Mouse (Mus musculus): ENCODE results near the gene Ccdc158.
A peak's percentile ranks its signal among the peaks of the same experiment; 100 is the strongest.

Gene Ccdc158

DNA sequence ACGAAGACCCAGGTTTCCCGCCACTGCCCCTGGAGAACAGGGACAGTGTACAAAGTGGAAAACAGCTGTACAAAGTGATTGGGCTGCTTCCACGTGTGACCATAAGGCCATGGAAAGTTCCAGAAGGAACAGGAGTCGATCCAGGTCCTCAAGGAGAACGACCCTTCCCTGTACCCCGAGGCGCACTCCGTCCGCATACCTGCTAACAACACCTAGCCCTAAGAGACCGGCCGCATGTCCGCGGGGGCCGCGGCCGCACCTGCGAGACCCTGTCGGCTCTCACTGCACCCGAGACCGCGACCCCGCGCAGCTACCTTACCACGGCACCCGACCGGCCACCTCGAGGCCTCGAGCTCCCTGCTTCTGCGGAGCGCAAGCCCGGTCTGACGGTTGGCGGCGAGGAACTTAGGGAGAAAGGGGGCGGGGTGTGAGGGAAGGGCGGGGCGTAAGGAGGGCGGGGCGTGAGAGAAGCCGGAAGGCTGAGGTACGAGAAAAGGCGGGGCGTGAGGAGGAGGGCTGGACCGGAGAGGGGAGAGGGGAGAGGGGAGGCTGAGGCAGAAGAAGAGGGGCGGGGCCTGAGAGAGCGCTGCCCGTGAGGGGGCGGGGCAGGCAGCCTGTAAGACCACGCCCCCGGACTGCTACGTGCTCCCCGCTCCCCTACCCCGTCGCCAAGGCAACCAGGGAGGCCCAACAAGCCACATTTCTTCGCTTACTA, at the start of gene Ccdc158:
Ccdc158 (minus strand) TSS at position 413 of the 715 bp plus-strand sequence.
- DNase-seq (ENCODE audit: low spot score) = peak; percentile 93

DNA sequence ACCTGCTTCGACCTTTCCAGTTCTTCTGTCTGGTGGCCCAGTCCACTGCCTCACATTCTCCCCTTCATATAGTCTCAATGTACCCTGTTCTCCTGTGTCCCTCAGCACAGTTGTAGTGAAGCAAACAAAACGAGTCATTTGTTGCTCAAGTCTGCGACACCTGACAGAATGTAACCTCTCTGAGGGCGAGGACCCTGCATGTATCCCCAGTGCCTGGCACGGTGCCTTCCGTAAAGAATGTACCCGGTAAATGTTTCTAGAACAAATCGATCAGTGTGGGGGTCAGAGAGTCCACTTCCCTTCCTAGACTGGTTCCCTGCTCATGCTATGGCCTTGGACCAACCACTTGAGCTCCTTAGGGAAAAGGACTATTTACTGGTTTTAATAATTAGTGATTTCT, 46.5 kb upstream of the Ccdc158 start:
- no peak for DNase-seq (ENCODE audit: low spot score)

DNA sequence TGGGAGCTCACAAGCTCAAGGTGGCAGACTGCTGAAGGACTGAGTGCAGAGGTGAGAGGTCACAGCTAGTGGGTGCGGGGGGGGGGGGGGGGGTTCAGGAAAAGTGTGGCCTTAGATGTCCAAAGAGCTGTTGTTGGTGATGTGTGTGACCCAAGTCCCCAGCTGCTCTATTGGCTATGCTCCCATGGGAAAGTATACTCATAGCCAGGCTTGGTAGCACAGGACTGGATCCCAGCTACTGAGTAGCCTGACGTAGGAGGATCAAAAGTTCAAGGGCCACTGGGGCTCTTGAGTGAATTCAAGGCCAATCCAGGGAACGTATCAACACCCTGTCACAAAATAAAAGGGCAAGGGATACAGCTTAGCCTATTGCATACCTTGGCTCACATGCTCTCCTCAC, 43.8 kb upstream of the Ccdc158 start:
- no peak for DNase-seq (ENCODE audit: low spot score)

GRCm38 (mm10) chr5:92717666-92718360, 42.7 kb upstream of the Ccdc158 start:
- DNase-seq (ENCODE audit: low spot score) = no peak

- no peak for DNase-seq (ENCODE audit: low spot score)
Observed at GRCm38 (mm10) chr5:92715890-92716289, 40.8 kb upstream of the Ccdc158 start.

DNA sequence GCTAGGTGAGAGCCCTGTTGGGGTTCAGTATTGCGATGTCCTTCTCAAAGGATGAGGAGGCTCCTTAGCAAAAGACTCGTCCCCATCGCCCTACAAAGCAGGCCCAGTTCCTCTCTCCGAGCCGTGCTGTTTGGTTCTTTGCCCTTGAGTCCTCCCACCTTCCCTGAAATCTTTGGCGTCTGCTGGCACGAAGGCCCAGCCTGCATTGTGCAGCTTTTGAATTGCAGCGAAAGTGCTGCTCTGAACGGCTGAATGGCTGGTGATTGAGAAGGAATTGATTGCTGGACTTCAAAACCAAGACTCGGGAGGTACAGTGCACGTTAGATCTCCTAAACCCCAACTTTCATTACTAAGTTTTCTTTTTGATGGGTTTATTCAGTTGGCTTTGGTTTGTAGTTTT, 40.2 kb upstream of the Ccdc158 start:
- no peak for DNase-seq (ENCODE audit: low spot score)

DNA sequence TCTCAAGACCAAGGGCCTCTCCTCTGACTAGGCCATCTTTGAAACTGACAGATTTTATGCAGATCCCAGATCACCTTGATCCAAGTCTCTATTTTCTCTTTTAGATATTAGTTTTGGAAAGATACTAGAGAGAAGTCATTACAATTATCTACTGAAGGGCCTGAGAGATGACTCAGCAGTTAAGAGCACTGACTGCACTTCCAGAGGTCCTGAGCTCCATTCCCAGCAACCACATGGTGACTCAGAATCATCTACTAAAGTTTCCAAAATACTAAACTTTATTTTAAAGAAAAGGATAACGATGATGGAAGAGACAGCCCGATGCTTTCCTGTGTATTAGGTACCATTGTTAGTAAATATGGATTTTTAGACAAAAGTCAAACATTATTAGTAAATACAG, 39.8 kb upstream of the Ccdc158 start:
- no peak for DNase-seq (ENCODE audit: low spot score)

GRCm38 (mm10) chr5:92712621-92713395, 37.7 kb upstream of the Ccdc158 start:
- no peak for DNase-seq (ENCODE audit: low spot score)

- no peak for DNase-seq (ENCODE audit: low spot score)
Observed at GRCm38 (mm10) chr5:92711666-92712290, 36.7 kb upstream of the Ccdc158 start.

DNA sequence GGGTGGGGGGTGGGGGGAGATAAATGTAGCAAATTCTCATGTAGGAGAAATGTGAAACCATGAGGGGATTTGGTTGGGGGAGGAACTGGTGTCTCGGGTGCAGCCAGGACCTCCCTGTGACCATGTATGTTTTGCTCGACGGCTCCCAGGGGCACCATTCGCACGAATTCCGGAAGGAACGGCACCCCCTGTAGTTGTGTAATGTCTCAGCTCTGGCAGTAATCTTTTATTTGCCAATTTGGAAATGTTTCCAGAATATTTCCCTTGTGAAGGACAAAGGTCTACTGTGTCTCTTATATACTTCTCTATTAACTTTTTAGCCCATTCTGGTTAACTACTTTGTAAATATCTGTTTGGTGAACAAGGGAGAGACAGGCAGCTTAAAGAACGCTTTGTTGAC, 35.7 kb upstream of the Ccdc158 start:
- DNase-seq (ENCODE audit: low spot score) = no peak

DNA sequence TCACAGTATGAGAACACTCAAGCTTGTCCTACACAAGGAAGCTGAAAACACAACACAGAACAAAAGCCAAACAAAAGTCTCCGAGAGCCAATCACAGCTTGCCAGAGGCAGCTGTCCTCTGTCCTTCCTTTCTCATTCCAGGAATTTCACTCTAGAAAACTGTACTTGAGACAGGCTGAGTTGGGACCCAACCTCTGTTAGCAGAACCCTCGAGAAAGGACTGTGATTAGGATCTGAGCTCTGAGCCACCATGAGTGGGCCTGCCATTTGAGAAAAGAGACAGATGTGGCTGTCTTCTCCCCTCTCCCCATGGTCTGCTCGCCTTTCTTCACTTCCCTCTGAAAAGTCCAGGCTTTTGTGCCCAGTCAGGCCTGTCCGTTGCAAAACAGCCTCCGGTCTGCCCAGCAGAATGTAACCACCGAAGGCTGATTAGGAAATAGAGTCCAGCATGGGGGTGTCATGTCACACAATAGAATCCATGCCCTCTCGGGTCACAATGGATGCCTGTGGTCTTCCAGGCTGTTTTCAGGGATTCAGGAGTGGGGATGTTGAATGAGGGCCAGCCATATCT, 32.9 kb upstream of the Ccdc158 start:
- DNase-seq (ENCODE audit: low spot score) = no peak

DNA sequence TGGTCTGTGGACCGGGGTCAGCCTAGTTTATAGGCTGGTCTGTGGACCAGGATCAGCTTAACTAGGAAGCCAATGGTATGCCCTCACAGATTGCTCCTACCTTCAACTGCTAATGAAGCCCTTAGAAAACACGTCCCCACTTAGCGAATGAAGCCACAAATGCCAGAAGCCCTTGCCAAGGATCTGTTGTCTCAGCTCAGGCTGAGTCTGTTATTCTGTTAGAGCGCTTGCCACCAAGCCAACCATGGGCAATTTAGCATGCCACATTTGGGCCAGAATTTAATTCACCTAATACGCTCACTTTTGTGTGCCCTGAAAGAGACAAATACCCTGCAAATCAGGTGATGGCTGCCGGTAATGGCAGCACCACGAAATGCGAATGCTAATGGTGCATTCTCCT, 28.6 kb upstream of the Ccdc158 start:
- DNase-seq (ENCODE audit: low spot score) = no peak

GRCm38 (mm10) chr5:92701750-92702149, 26.7 kb upstream of the Ccdc158 start:
- no peak for DNase-seq (ENCODE audit: low spot score)

GRCm38 (mm10) chr5:92698837-92699529, 23.9 kb upstream of the Ccdc158 start:
- DNase-seq (ENCODE audit: low spot score) = no peak

DNA sequence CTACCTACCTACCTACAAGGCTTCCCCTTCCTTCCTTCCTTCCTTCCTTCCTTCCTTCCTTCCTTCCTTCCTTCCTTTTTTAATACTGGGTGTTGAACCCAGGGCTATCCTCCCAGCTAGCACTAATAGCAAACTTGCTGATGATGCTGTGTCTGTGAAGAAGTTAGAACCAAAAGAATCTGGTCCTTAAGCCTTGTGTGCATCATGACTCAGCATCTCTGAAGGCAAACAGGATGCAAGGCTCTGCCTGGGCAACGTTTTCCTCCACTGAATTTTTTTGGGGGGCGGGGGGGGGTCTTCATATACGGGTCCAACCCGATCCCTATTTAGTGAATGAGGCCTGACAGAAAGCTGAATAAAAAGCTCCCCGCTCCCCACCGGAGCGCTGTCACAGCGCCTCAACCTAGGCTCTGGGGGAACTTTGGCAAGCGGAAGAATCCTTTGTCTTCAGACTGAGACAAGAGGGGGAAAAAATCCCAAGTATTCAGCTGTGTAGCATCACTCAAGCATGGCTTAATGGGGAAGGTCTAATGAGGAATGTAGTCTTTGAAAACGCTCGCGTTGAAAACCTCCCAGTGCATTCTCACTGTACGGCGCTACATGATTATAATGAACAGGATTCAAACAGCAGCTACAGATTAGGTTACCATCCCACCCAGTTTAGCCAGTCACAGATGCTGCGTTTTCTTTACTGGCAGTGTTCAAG, 23.2 kb upstream of the Ccdc158 start:
- no peak for DNase-seq (ENCODE audit: low spot score)

- no peak for DNase-seq (ENCODE audit: low spot score)
Observed at GRCm38 (mm10) chr5:92694316-92694995, 19.4 kb upstream of the Ccdc158 start.

DNA sequence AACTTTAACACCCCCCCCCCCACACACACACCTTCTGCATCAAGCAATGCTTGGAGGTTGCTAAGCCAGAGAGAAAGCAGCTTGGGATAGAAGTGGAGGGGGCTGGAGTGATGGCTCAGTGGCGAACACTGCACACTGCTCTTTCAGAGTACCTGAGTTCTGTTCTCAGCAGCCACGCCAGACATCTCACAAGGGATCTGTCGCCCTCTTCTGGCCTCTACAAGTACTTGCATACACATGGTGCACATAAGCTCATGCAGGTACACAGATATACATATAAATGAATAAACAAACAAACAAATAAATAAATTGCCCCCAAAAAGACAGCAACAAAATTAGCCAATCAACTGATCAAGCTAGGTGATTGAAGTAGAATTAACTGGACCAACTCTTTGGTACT, 18.7 kb upstream of the Ccdc158 start:
- no peak for DNase-seq (ENCODE audit: low spot score)

DNA sequence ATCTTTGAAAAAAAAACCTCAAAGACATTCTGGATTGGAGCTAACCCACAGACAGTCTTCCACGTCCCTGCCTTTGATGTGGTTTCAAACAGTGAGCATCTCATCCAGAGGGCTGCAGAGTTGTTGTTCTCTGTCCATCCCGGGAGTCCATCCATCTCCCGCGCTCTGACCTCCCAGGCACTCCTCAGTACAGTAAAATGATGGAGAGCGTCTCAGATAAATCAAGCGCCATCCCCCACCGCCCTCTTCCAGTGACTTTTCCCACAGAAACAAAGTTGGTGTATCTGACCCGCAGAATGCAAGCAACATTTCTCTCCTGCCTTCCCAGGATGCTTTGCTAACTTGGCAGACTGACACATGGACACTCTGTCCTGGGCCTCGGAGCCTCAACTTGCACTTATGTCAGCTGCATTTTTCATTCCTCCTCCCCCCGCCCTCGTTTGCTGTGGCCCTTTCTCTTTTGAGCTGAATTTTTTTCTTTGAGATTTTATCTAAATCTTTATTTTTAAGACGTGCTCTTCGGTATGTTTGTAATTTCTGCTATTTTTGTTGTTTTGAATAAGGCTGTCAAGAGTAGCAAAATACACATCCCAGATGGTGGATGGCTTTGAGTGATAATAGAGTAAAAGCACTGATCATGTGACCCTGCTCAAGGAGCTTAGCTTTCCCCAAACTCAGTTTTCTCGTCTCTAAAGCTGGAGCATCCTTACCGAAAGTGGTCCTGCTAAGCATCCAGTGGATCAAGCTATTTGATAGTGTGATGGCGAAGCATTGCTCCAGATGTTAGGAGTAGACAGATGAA, 17.3 kb upstream of the Ccdc158 start:
- DNase-seq (ENCODE audit: low spot score) = no peak

DNA sequence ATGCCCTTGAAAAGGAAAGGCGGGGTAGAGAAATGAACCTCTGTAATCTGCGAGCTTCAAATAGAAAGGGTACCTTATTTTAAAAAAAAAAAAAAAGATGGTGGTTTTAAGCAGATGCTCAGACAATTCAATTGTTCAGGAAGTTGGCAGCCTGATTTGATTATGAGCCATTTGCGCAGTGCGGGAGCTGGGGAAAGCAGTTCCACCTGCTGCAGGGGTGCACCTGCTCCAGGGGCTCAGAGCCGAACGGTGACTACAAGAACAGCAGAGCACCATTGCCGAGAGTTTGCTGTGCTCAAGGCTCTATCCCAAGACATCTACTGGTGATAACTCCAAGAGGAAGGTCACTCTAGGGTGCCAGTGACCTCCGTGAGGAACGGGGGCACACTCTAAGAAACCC, 13.5 kb upstream of the Ccdc158 start:
- no peak for DNase-seq (ENCODE audit: low spot score)

DNA sequence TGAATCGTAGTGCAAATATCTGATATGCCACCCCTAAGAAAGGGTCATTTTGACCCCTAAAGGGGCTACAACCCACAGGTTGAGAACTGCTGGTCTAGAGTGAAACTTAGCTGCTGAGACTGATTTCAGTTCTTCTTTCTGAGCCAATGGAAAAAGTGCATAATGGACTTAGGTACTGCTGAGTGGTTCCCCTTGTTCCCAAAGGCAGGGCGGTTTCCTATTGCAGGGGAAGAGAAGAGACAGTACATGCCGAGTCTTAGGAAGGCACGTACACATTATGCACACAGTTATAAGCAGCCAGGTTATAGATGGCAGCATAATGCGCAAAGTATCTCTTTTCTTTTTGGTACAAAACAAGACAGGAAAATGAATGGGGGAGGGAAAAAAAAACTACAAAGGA, 13.1 kb upstream of the Ccdc158 start:
- DNase-seq (ENCODE audit: low spot score) = no peak

All from testis, postnatal 14 days (tissue).